Mouse (Mus musculus) hindbrain, embryonic 12.5 days (tissue): ENCODE results near the gene Pfkfb1. TPM values are rescaled to one million over a fixed set of nuclear protein-coding genes. Genes with fewer than 3 reads are reported as not detected.

Experiments
- microRNA-seq: library from miRNA; unstranded; fragments of <30 nt; microRNA quantifications from one replicate; pipeline ENCODE4, GENCODE M21; 2017
- polyA plus RNA-seq: library from polyadenylated mRNA; unstranded; fragments of >200 nt; fragmentation: Nextera tagmentation; extraction: Ambion mirVana; gene quantifications from 2 replicates; pipeline ENCODE4 v1.2.1, GENCODE M21; 2016

Pfkfb1 gene
- polyA plus RNA-seq, 1 experiment from 2014 or later: 5.1 TPM

Small RNA genes lying within 50 kb of the gene (microRNA-seq; reads per million reads assigned to microRNA genes)
- gene Mir3620: not detected

Other genes with a start within 250 kb of the Pfkfb1 start
- 44.8 and 45.4 TPM in 2 replicates for gene Tmem29, start 129.1 kb upstream of the Pfkfb1 start, polyA plus RNA-seq
- 44.9 and 50.8 TPM in 2 replicates for gene Alas2, start 40.9 kb upstream of the Pfkfb1 start, polyA plus RNA-seq
- gene Apex2, start 1.6 kb downstream of the Pfkfb1 start, polyA plus RNA-seq: 23.0 and 23.3 TPM in 2 replicates
- 64.0 and 65.5 TPM in 2 replicates for gene Tro, start 69.4 kb downstream of the Pfkfb1 start, polyA plus RNA-seq
- 456 and 471 TPM in 2 replicates for gene Maged2, start 226.1 kb downstream of the Pfkfb1 start, polyA plus RNA-seq